Mouse (Mus musculus) ES-E14 (cell line): Measurements from ENCODE around the gene Rnft1. TPM values are rescaled to one million over a fixed set of nuclear protein-coding genes. Genes with fewer than 3 reads are reported as not detected.

Experiments used
- DNase-seq: peaks from one replicate; pipeline ENCODE4 v3.0.0-alpha.2; 2013; ENCODE audit warnings: low read depth, low spot score
- H3K27ac ChIP-seq: 2 replicates; pipeline ENCODE4 v1.5.1; 2012; ENCODE audit warnings: low read depth, mild to moderate bottlenecking, low read length, moderate library complexity, mixed read lengths; ENCODE audit not compliant: poor library complexity, insufficient read depth, severe bottlenecking
- H3K36me3 ChIP-seq: 2 replicates; pipeline ENCODE4 v1.6.1; 2012; ENCODE audit warnings: mild to moderate bottlenecking, low read length, moderate library complexity, mixed read lengths; ENCODE audit not compliant: control insufficient read depth, poor library complexity, insufficient read depth, severe bottlenecking
- H3K4me1 ChIP-seq, 2 experiments: fragments of 150-350 bp in 1 of 2; sonication (generic) in 1 of 2; 2 replicates each; pipeline ENCODE4 v1.6.1; 2012; ENCODE audit warnings: low read length in 2 of 2, mild to moderate bottlenecking in 1 of 2, mixed read lengths in 1 of 2; ENCODE audit not compliant: control insufficient read depth in 2 of 2, insufficient read depth in 2 of 2, poor library complexity in 1 of 2
- H3K4me3 ChIP-seq, 2 experiments: fragments of 150-350 bp in 1 of 2; sonication (generic) in 1 of 2; 2 replicates each; pipeline ENCODE4 v1.5.1; 2012; ENCODE audit warnings: low read length in 2 of 2, low read depth in 1 of 2, mild to moderate bottlenecking in 1 of 2, mixed read lengths in 1 of 2; ENCODE audit not compliant: insufficient read depth in 1 of 2, poor library complexity in 1 of 2, severe bottlenecking in 1 of 2
- H3K9ac ChIP-seq: 2 replicates; pipeline ENCODE4 v1.6.1; 2012; ENCODE audit warnings: low read depth, mild to moderate bottlenecking, low read length, mixed read lengths; ENCODE audit not compliant: poor library complexity, insufficient read depth, severe bottlenecking
- H3K9me3 ChIP-seq: fragments of 150-350 bp; sonication (generic); 2 replicates; pipeline ENCODE4 v1.6.1; 2012; ENCODE audit warnings: low read depth, mild to moderate bottlenecking, low read length; ENCODE audit not compliant: control insufficient read depth, insufficient read depth
- CHD2 ChIP-seq: IDR thresholded peaks from 2 replicates; pipeline ENCODE4 v1.6.1; 2014; ENCODE audit warnings: mild to moderate bottlenecking, low read depth, low read length, inconsistent platforms
- HCFC1 ChIP-seq: IDR thresholded peaks from 2 replicates; pipeline ENCODE4 v1.6.1; 2012; ENCODE audit warnings: low read length, inconsistent platforms, borderline replicate concordance; ENCODE audit not compliant: insufficient read depth
- MAFK ChIP-seq: IDR thresholded peaks from 2 replicates; pipeline ENCODE4 v1.6.1; 2014; ENCODE audit warnings: mild to moderate bottlenecking, low read depth, low read length, inconsistent platforms; ENCODE audit not compliant: insufficient read depth
- ZC3H11A ChIP-seq: IDR thresholded peaks from 2 replicates; pipeline ENCODE4 v1.6.1; 2012; ENCODE audit warnings: low read depth, mild to moderate bottlenecking, inconsistent platforms, low read length, borderline replicate concordance
- ZNF384 ChIP-seq: IDR thresholded peaks from 2 replicates; pipeline ENCODE4 v1.6.1; 2012; ENCODE audit warnings: low read depth, low read length, inconsistent platforms
- in situ Hi-C, 2 experiments: fragments of 600-800 bp; cut with MboI; formaldehyde crosslinking; loops; one replicate each; pipeline ENCODE4 v1.15.1; 2025; ENCODE audit warnings: low sequenced_read_pairs in 2 of 2, inconsistent platforms in 1 of 2; ENCODE audit not compliant: unreplicated experiment in 2 of 2
- total RNA-seq: library from RNA; depleted of rRNA; stranded (reverse); fragments of 300-350 nt; gene quantifications from 2 replicates; pipeline ENCODE4 v1.2.3, GENCODE M21; 2012

The Rnft1 gene
- total RNA-seq, 1 experiment = 34.5 TPM

DNA sequence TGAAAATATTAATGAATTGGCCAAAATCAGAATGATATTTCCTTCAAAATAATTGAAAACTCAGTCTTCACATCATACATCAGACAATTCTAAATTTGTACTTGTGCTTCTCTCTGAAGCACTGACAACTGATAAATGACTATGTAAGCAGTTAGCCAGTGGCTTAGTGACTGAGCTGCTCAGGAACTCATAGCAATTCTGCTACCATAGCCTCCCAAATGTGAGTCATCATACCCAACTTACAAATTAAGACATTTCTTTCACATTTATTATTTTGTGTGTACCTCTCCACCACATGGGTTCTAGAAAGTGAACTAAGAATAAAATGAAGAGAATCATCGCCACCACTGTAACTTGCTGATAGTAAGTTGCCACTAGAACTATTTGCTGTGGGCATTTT is 6.3 kb downstream of the Rnft1 start:
- Histone ChIP-seq H3K9me3 (no peaks in the 10 kb centered on the region), H3K9ac (no peak overlapping the region), H3K4me1 (no peaks in the 10 kb centered on the region), H3K27ac (no peak overlapping the region), H3K36me3 (no peaks in the 10 kb centered on the region), H3K4me3 (no peak overlapping the region)
- in situ Hi-C loops = no loop called here
- no peak for DNase-seq
- no peak for TF ChIP-seq ZC3H11A
- no peak for TF ChIP-seq ZNF384
- TF ChIP-seq MAFK = no peak
- TF ChIP-seq HCFC1 = no peak

DNA sequence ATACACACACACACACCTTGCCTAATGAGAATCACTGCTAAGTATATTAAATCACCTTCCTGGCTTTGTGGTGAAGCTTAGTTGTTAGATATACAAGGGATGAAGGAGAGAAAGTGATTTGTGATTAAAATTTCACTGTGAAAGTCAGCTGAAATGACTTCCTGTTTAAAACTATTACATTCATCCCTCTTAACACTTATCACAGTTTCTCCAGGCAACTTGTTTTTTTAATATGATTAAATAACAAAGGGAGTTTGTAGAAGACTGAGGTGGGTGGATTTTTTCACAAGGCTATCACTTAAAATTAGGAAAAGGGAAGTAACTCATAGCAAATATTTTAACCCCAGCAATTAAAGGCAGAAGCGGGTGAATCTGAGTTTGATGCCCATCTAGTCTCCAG is 12.9 kb downstream of the Rnft1 start:
- H3K36me3 ChIP-seq = peaks cover 2% of the 10 kb centered on the region
- in situ Hi-C loops = no loop called here
- H3K27ac ChIP-seq = no peak overlapping the region
- no peak overlapping the region for H3K4me3 ChIP-seq
- peaks cover 2 to 3% of the 10 kb centered on the region in 2 experiments; a peak in 3 of 4 replicates for H3K4me1 ChIP-seq
- H3K9ac ChIP-seq = no peak overlapping the region
- TF ChIP-seq HCFC1 (no peak), CHD2 (no peak), ZNF384 (no peak), MAFK (no peak), ZC3H11A (no peak)
- H3K9me3 ChIP-seq = no peaks in the 10 kb centered on the region
- DNase-seq = no peak

DNA sequence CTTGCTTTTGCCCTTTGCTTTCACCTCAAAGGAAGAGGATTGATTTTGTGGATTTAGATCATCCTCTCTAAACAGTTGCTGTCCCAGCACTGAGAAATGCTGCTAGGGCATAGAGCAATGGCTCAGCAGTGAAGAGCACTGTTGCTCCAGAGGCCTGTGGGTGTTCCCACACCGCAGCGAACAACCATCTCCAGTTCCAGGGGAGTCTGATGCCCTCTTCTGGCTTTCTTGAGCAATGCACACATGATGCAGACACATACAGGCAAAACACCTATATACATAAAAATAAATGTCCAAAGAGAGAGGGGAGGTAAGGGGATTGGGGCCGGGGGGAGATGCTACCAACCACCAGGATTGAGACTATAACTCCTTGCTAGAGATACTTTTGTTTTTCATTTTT is 13.5 kb downstream of the Rnft1 start:
- in situ Hi-C loops = no loop called here
- H3K9me3 ChIP-seq = no peaks in the 10 kb centered on the region
- peaks cover 3 to 4% of the 10 kb centered on the region in 2 experiments; a peak in 3 of 4 replicates for H3K4me1 ChIP-seq
- TF ChIP-seq MAFK = no peak
- TF ChIP-seq CHD2 = no peak
- TF ChIP-seq HCFC1 = no peak
- TF ChIP-seq ZNF384 = no peak
- no peak for TF ChIP-seq ZC3H11A
- H3K27ac ChIP-seq = no peak overlapping the region
- peak; percentile 62 for DNase-seq
- H3K9ac ChIP-seq = no peak overlapping the region
- H3K36me3 ChIP-seq = peaks cover 4% of the 10 kb centered on the region
- no peak overlapping the region for H3K4me3 ChIP-seq

DNA sequence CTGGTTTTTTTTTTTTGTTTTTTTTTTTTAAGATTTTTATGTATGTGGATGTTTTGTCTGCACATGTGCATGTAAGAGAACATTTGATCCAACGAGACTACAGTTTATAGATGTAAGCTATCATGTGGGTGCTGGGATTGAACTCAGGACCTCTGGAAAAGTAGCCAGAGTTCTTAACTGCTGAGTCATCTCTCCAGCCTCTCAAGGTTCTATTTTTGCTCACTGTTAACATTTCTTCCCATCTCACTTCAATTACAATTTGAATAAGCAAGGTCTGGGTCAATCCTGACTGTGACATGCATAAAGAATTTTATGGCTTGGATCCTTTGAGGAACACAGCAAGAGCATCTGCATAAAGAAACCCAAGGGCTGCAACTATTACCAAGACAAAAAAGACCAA is 16.3 kb downstream of the Rnft1 start:
- Histone ChIP-seq H3K9me3 (no peaks in the 10 kb centered on the region), H3K27ac (peak overlapping the region; percentile 40; the same call in 1 of the 2 replicates), H3K4me3 (no peak overlapping the region), H3K36me3 (peaks cover 6% of the 10 kb centered on the region), H3K9ac (no peak overlapping the region), H3K4me1 (peaks cover 3 to 6% of the 10 kb centered on the region in 2 experiments; a peak in 3 of 4 replicates)
- DNase-seq = no peak
- TF ChIP-seq ZC3H11A = no peak
- TF ChIP-seq MAFK = peak; percentile 78
- TF ChIP-seq ZNF384 = no peak
- TF ChIP-seq CHD2 = no peak
- no peak for TF ChIP-seq HCFC1
- in situ Hi-C loops = no loop called here

DNA sequence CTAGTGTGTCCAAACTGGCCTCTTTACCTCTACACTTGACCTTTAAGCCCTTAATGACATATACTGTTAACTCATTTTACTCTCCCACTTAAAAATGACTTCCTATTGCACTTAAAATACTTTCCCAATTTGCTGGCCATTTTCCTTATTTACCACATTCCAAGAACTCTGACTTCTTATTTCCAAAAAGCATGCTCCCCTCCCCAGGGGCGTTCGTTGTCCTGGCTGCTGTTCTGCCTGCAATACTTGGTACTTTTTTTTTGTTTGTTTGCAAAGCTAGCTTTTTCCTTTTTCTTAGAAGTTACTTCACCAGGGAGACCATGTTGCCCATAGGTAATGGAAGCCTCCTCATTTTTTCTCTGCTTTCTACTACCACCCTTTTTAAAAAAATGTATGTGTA is 18.7 kb downstream of the Rnft1 start:
- H3K36me3 ChIP-seq = peaks cover 7% of the 10 kb centered on the region

More for the DNA sequence above, 18.7 kb downstream of the Rnft1 start:
- no peaks in the 10 kb centered on the region for H3K9me3 ChIP-seq
- H3K4me1 ChIP-seq = peaks cover 3 to 6% of the 10 kb centered on the region in 2 experiments; a peak in 3 of 4 replicates
- H3K4me3 ChIP-seq = no peak overlapping the region
- H3K27ac ChIP-seq = no peak overlapping the region; the same call in 1 of the 2 replicates
- no peak for DNase-seq
- in situ Hi-C loops = no loop called here
- TF ChIP-seq CHD2 (no peak), MAFK (no peak), ZC3H11A (no peak), HCFC1 (no peak), ZNF384 (no peak)
- H3K9ac ChIP-seq = no peak overlapping the region
